Mouse (Mus musculus): ENCODE measurements at regions not wholly inside any gene's neighbourhood (a gene's known extent, or its start where the extent isn't known, plus 50 kb on each side); places are given as distances from the start of the nearest gene placed in this dataset.

DNA sequence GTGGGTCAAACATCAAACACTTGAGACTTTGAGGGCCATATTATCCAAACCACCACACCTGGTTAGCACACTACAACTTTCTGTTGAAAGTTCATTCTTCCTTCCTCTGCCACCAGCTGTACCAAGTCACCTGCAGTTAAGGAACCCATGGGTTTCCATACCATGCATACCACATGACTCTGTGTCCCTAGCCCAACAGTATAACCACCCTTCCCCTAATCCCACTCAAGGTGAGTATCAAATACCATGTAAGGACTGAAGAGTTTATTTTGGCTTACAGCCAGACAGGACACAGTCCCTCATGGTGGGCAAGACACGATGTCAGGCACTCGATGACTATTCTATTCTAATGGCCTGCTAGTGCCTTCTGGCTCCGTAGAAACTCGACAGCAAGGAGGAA, 95.9 kb upstream of the Hivep1 start:
- TF ChIP-seq CTCF (IDR thresholded peaks at IDR 0.05 in 2 of 3, conservative IDR thresholded peaks at IDR 0.05 in 1 of 3; ENCODE audit: control insufficient read depth in 1 of 3, insufficient read depth in 1 of 3, low read depth in 2 of 3, low read length in 3 of 3, poor library complexity in 1 of 3, severe bottlenecking in 1 of 3) (no peak), HCFC1 (IDR thresholded peaks at IDR 0.05; ENCODE audit: low read depth, low read length) (no peak), EP300 (IDR thresholded peaks at IDR 0.05; ENCODE audit: low read depth in 1 of 2, low read length in 2 of 2) (no peak), ZC3H11A (IDR thresholded peaks at IDR 0.05; ENCODE audit: low read depth, low read length) (no peak), MAFK (IDR thresholded peaks at IDR 0.05; ENCODE audit: borderline replicate concordance, low read depth, low read length) (no peak)
